Mouse (Mus musculus): Measurements from ENCODE around the gene Bank1. TPM values are rescaled to one million over a fixed set of nuclear protein-coding genes. Genes with fewer than 3 reads are reported as not detected.
A peak's percentile ranks its signal among the peaks of the same experiment; 100 is the strongest.

Gene Bank1
- polyA plus RNA-seq, 1 experiment: not detected

GRCm38 (mm10) chr3:136070394-136070793 is 255.5 kb downstream of the Bank1 start:
- no peak overlapping the region for H3K4me2 ChIP-seq (ENCODE audit: low read depth)
- no peak overlapping the region for H3K4me3 ChIP-seq
- no peaks in the 10 kb centered on the region for H3K79me2 ChIP-seq (ENCODE audit: control insufficient read depth, insufficient read depth)
- no peak overlapping the region for H3ac ChIP-seq (ENCODE audit: control insufficient read depth, insufficient read length)
- TF ChIP-seq TCF12 (IDR thresholded peaks at IDR 0.05; ENCODE audit: insufficient read depth, poor library complexity, severe bottlenecking) (no peak), REST (IDR thresholded peaks at IDR 0.05; ENCODE audit: insufficient read depth, insufficient read length) (no peak), POLR2AphosphoS2 (IDR thresholded peaks at IDR 0.05; ENCODE audit: insufficient read length, low read depth) (no peak), TCF3 (IDR thresholded peaks at IDR 0.05; ENCODE audit: insufficient read length, low read depth) (no peak), POLR2A (IDR thresholded peaks at IDR 0.05; ENCODE audit: insufficient read length, low read depth) (no peak), USF1 (IDR thresholded peaks at IDR 0.05; ENCODE audit: low read depth) (peak; percentile 51)
- no peaks in the 10 kb centered on the region for H3K36me3 ChIP-seq (ENCODE audit: control insufficient read depth, insufficient read depth)
- no peaks in the 10 kb centered on the region for H3K27me3 ChIP-seq (ENCODE audit: control insufficient read depth, insufficient read depth, insufficient read length)

- no peaks in the 10 kb centered on the region for H3K79me2 ChIP-seq (ENCODE audit: control insufficient read depth, insufficient read depth)
- no peak for TF ChIP-seq USF1 (IDR thresholded peaks at IDR 0.05; ENCODE audit: low read depth)
- TF ChIP-seq SRF (IDR thresholded peaks at IDR 0.05; ENCODE audit: control insufficient read depth, insufficient read length, low read depth): no peak
- no peak for TF ChIP-seq E2F4 (IDR thresholded peaks at IDR 0.05; ENCODE audit: insufficient read depth)
- no peak for TF ChIP-seq MYOD1 (IDR thresholded peaks at IDR 0.05; ENCODE audit: control insufficient read depth in 1 of 3, insufficient read length in 2 of 3, low read depth in 2 of 3)
- H3K4me2 ChIP-seq (ENCODE audit: low read depth): peak overlapping the region; percentile 19
- H3K27me3 ChIP-seq (ENCODE audit: control insufficient read depth, insufficient read depth, insufficient read length): no peaks in the 10 kb centered on the region
- no peak overlapping the region for H3ac ChIP-seq (ENCODE audit: control insufficient read depth, insufficient read length)
- no peaks in the 10 kb centered on the region for H3K36me3 ChIP-seq (ENCODE audit: control insufficient read depth, insufficient read depth)
- no peak overlapping the region for H3K4me3 ChIP-seq
Measured at GRCm38 (mm10) chr3:136061907-136062306, 264.0 kb downstream of the Bank1 start.

GRCm38 (mm10) chr3:136050635-136051034 is 275.2 kb downstream of the Bank1 start:
- no peak for TF ChIP-seq MYOG (IDR thresholded peaks at IDR 0.05; ENCODE audit: control insufficient read depth in 1 of 3, insufficient read depth in 1 of 3, insufficient read length in 2 of 3, low read depth in 2 of 3)
- TF ChIP-seq USF1 (IDR thresholded peaks at IDR 0.05; ENCODE audit: low read depth): no peak
- TF ChIP-seq SRF (IDR thresholded peaks at IDR 0.05; ENCODE audit: control insufficient read depth, insufficient read length, low read depth): no peak
- no peak for TF ChIP-seq POLR2A (IDR thresholded peaks at IDR 0.05; ENCODE audit: insufficient read length, low read depth)
- TF ChIP-seq POLR2AphosphoS2 (IDR thresholded peaks at IDR 0.05; ENCODE audit: insufficient read length, low read depth): no peak
- no peak for TF ChIP-seq MAX (IDR thresholded peaks at IDR 0.05; ENCODE audit: low read depth)
- no peak for TF ChIP-seq CEBPB (IDR thresholded peaks at IDR 0.05; ENCODE audit: insufficient read depth, poor library complexity, severe bottlenecking)
- no peak for TF ChIP-seq MYOD1 (IDR thresholded peaks at IDR 0.05; ENCODE audit: control insufficient read depth in 1 of 3, insufficient read length in 2 of 3, low read depth in 2 of 3)
- no peak for TF ChIP-seq TCF12 (IDR thresholded peaks at IDR 0.05; ENCODE audit: insufficient read depth, poor library complexity, severe bottlenecking)

GRCm38 (mm10) chr3:136050215-136050614 is 275.7 kb downstream of the Bank1 start:
- Histone ChIP-seq H3K79me2 (ENCODE audit: control insufficient read depth, insufficient read depth) (no peaks in the 10 kb centered on the region), H3K27me3 (ENCODE audit: control insufficient read depth, insufficient read depth, insufficient read length) (no peaks in the 10 kb centered on the region), H3ac (ENCODE audit: control insufficient read depth, insufficient read length) (no peak overlapping the region), H3K36me3 (ENCODE audit: control insufficient read depth, insufficient read depth) (no peaks in the 10 kb centered on the region), H3K4me3 (no peak overlapping the region), H3K4me2 (ENCODE audit: low read depth) (no peak overlapping the region)
- TF ChIP-seq CEBPB (IDR thresholded peaks at IDR 0.05; ENCODE audit: insufficient read depth, poor library complexity, severe bottlenecking) (no peak), POLR2A (IDR thresholded peaks at IDR 0.05; ENCODE audit: insufficient read length, low read depth) (no peak), TCF3 (IDR thresholded peaks at IDR 0.05; ENCODE audit: insufficient read length, low read depth) (no peak), TCF12 (IDR thresholded peaks at IDR 0.05; ENCODE audit: insufficient read depth, poor library complexity, severe bottlenecking) (no peak), SRF (IDR thresholded peaks at IDR 0.05; ENCODE audit: control insufficient read depth, insufficient read length, low read depth) (no peak), USF1 (IDR thresholded peaks at IDR 0.05; ENCODE audit: low read depth) (no peak), POLR2AphosphoS2 (IDR thresholded peaks at IDR 0.05; ENCODE audit: insufficient read length, low read depth) (no peak), REST (IDR thresholded peaks at IDR 0.05; ENCODE audit: insufficient read depth, insufficient read length) (no peak), MAX (IDR thresholded peaks at IDR 0.05; ENCODE audit: low read depth) (no peak), E2F4 (IDR thresholded peaks at IDR 0.05; ENCODE audit: insufficient read depth) (no peak), MYOD1 (IDR thresholded peaks at IDR 0.05; ENCODE audit: control insufficient read depth in 1 of 3, insufficient read length in 2 of 3, low read depth in 2 of 3) (no peak), MYOG (IDR thresholded peaks at IDR 0.05; ENCODE audit: control insufficient read depth in 1 of 3, insufficient read depth in 1 of 3, insufficient read length in 2 of 3, low read depth in 2 of 3) (no peak)

More at GRCm38 (mm10) chr3:136050635-136051034, 275.2 kb downstream of the Bank1 start:
- Histone ChIP-seq H3K4me3 (no peak overlapping the region), H3K36me3 (ENCODE audit: control insufficient read depth, insufficient read depth) (no peaks in the 10 kb centered on the region), H3K4me2 (ENCODE audit: low read depth) (no peak overlapping the region), H3K79me2 (ENCODE audit: control insufficient read depth, insufficient read depth) (no peaks in the 10 kb centered on the region), H3ac (ENCODE audit: control insufficient read depth, insufficient read length) (no peak overlapping the region), H3K27me3 (ENCODE audit: control insufficient read depth, insufficient read depth, insufficient read length) (no peaks in the 10 kb centered on the region)

GRCm38 (mm10) chr3:136048026-136048425 is 277.8 kb downstream of the Bank1 start:
- H3K27me3 ChIP-seq (ENCODE audit: control insufficient read depth, insufficient read depth, insufficient read length): no peaks in the 10 kb centered on the region
- no peaks in the 10 kb centered on the region for H3K36me3 ChIP-seq (ENCODE audit: control insufficient read depth, insufficient read depth)
- H3K4me2 ChIP-seq (ENCODE audit: low read depth): no peak overlapping the region
- TF ChIP-seq POLR2AphosphoS2 (IDR thresholded peaks at IDR 0.05; ENCODE audit: insufficient read length, low read depth) (no peak), REST (IDR thresholded peaks at IDR 0.05; ENCODE audit: insufficient read depth, insufficient read length) (no peak), TCF3 (IDR thresholded peaks at IDR 0.05; ENCODE audit: insufficient read length, low read depth) (no peak), SRF (IDR thresholded peaks at IDR 0.05; ENCODE audit: control insufficient read depth, insufficient read length, low read depth) (no peak), MAX (IDR thresholded peaks at IDR 0.05; ENCODE audit: low read depth) (no peak), E2F4 (IDR thresholded peaks at IDR 0.05; ENCODE audit: insufficient read depth) (no peak), MYOD1 (IDR thresholded peaks at IDR 0.05; ENCODE audit: control insufficient read depth in 1 of 3, insufficient read length in 2 of 3, low read depth in 2 of 3) (no peak), TCF12 (IDR thresholded peaks at IDR 0.05; ENCODE audit: insufficient read depth, poor library complexity, severe bottlenecking) (no peak), CEBPB (IDR thresholded peaks at IDR 0.05; ENCODE audit: insufficient read depth, poor library complexity, severe bottlenecking) (no peak), POLR2A (IDR thresholded peaks at IDR 0.05; ENCODE audit: insufficient read length, low read depth) (no peak), USF1 (IDR thresholded peaks at IDR 0.05; ENCODE audit: low read depth) (no peak), MYOG (IDR thresholded peaks at IDR 0.05; ENCODE audit: control insufficient read depth in 1 of 3, insufficient read depth in 1 of 3, insufficient read length in 2 of 3, low read depth in 2 of 3) (no peak)
- no peak overlapping the region for H3K4me3 ChIP-seq
- H3K79me2 ChIP-seq (ENCODE audit: control insufficient read depth, insufficient read depth): no peaks in the 10 kb centered on the region
- no peak overlapping the region for H3ac ChIP-seq (ENCODE audit: control insufficient read depth, insufficient read length)

Measured in myocyte (in vitro differentiated cells).